Mouse (Mus musculus) embryo, embryonic 9.5 days (tissue): ENCODE data around the gene Txlnb.
"Not testable (repeated sequence)": the region's sequence is repeated elsewhere in the genome, so short reads cannot be mapped to it uniquely, and the experiment has no call there.

Experiments used
- DNase-seq: peaks from one replicate; pipeline ENCODE4 v3.0.0-alpha.2; 2017; ENCODE audit errors: extremely low spot score

The Txlnb gene

GRCm38 (mm10) chr10:17820422-17820821, 24.4 kb downstream of the Txlnb start:
- not testable (repeated sequence) for DNase-seq

- DNase-seq: peak; percentile 63
Observed at GRCm38 (mm10) chr10:17827391-17827790, 31.4 kb downstream of the Txlnb start.

GRCm38 (mm10) chr10:17829205-17829604, 33.2 kb downstream of the Txlnb start:
- no peak for DNase-seq

GRCm38 (mm10) chr10:17831041-17831440, 35.0 kb downstream of the Txlnb start:
- no peak for DNase-seq

GRCm38 (mm10) chr10:17835031-17835430, 39.0 kb downstream of the Txlnb start:
- DNase-seq: no peak

- no peak for DNase-seq
Observed at GRCm38 (mm10) chr10:17836275-17836674, 40.2 kb downstream of the Txlnb start.

GRCm38 (mm10) chr10:17842030-17842429, 46.0 kb downstream of the Txlnb start:
- DNase-seq: no peak

GRCm38 (mm10) chr10:17844781-17845537, 48.9 kb downstream of the Txlnb start:
- no peak for DNase-seq

GRCm38 (mm10) chr10:17857647-17858261, 61.7 kb downstream of the Txlnb start:
- no peak for DNase-seq

- no peak for DNase-seq
Observed at GRCm38 (mm10) chr10:17860701-17861480, 64.9 kb downstream of the Txlnb start.

- DNase-seq: peak; percentile 72
Observed at GRCm38 (mm10) chr10:17869822-17870662, 74.0 kb downstream of the Txlnb start.

- DNase-seq: no peak
Observed at GRCm38 (mm10) chr10:17878002-17878919, 82.2 kb downstream of the Txlnb start.

GRCm38 (mm10) chr10:17880038-17880437, 84.0 kb downstream of the Txlnb start:
- DNase-seq: no peak

- DNase-seq: no peak
Observed at GRCm38 (mm10) chr10:17880724-17881123, 84.7 kb downstream of the Txlnb start.
